Mouse (Mus musculus) monocyte, adult 5-6 weeks (primary cell): Measurements from ENCODE around the gene Acot7. TPM values are rescaled to one million over a fixed set of nuclear protein-coding genes. Genes with fewer than 3 reads are reported as not detected.

Experiments
- ATAC-seq: fragments of 153-309, 156-312 bp; replicated peaks from 2 replicates; pipeline ENCODE4 v1.8.0; 2017; ENCODE audit warnings: mild to moderate bottlenecking; ENCODE audit not compliant: low TSS enrichment, insufficient number of reproducible peaks, severe bottlenecking, poor library complexity, low FRiP score
- total RNA-seq: library from RNA; stranded (forward); fragments of 200-1000, 200-491, 200-594 nt; gene quantifications from 3 replicates; pipeline ENCODE4 v1.2.3, GENCODE M21; 2017

Gene Acot7
- total RNA-seq, 1 experiment from 2014 or later = 30.9 TPM

- no peak for ATAC-seq
Observed at GRCm38 (mm10) chr4:152194476-152195175, 16.7 kb downstream of the Acot7 start.

- no peak for ATAC-seq
Observed at GRCm38 (mm10) chr4:152196276-152196675, 18.3 kb downstream of the Acot7 start.

- ATAC-seq = no peak
Observed at GRCm38 (mm10) chr4:152197545-152197944, 19.6 kb downstream of the Acot7 start.

- peak; percentile 32; the same call in 1 of the 2 replicates for ATAC-seq
Observed at GRCm38 (mm10) chr4:152199617-152200016, 21.7 kb downstream of the Acot7 start.

GRCm38 (mm10) chr4:152201492-152201891, 23.6 kb downstream of the Acot7 start:
- no peak for ATAC-seq

- ATAC-seq = no peak
Observed at GRCm38 (mm10) chr4:152202418-152202817, 24.5 kb downstream of the Acot7 start.

GRCm38 (mm10) chr4:152202905-152203304, 25.0 kb downstream of the Acot7 start:
- peak; percentile 36; the same call in 1 of the 2 replicates for ATAC-seq

- no peak for ATAC-seq
Observed at GRCm38 (mm10) chr4:152204663-152205062, 26.7 kb downstream of the Acot7 start.

GRCm38 (mm10) chr4:152206199-152206598, 28.3 kb downstream of the Acot7 start:
- ATAC-seq = no peak

- ATAC-seq = no peak
Observed at GRCm38 (mm10) chr4:152209623-152210022, 31.7 kb downstream of the Acot7 start.

- ATAC-seq = no peak
Observed at GRCm38 (mm10) chr4:152212091-152212505, 34.2 kb downstream of the Acot7 start.

- 0 out of 2 replicates have a peak, but pooled peaks have one; percentile 56 for ATAC-seq
Observed at GRCm38 (mm10) chr4:152212531-152212930, 34.6 kb downstream of the Acot7 start.

GRCm38 (mm10) chr4:152212974-152213373, 35.0 kb downstream of the Acot7 start:
- no peak for ATAC-seq

GRCm38 (mm10) chr4:152213760-152214480, 36.0 kb downstream of the Acot7 start:
- ATAC-seq = peak; percentile 71

- no peak for ATAC-seq
Observed at GRCm38 (mm10) chr4:152214871-152215415, 37.0 kb downstream of the Acot7 start.

GRCm38 (mm10) chr4:152219591-152219990, 41.7 kb downstream of the Acot7 start:
- no peak for ATAC-seq

- no peak for ATAC-seq
Observed at GRCm38 (mm10) chr4:152220771-152221410, 43.0 kb downstream of the Acot7 start.

GRCm38 (mm10) chr4:152221411-152221887, 43.5 kb downstream of the Acot7 start:
- no peak for ATAC-seq

- no peak for ATAC-seq
Observed at GRCm38 (mm10) chr4:152222111-152222510, 44.2 kb downstream of the Acot7 start.
